In the genomic region with DNA sequence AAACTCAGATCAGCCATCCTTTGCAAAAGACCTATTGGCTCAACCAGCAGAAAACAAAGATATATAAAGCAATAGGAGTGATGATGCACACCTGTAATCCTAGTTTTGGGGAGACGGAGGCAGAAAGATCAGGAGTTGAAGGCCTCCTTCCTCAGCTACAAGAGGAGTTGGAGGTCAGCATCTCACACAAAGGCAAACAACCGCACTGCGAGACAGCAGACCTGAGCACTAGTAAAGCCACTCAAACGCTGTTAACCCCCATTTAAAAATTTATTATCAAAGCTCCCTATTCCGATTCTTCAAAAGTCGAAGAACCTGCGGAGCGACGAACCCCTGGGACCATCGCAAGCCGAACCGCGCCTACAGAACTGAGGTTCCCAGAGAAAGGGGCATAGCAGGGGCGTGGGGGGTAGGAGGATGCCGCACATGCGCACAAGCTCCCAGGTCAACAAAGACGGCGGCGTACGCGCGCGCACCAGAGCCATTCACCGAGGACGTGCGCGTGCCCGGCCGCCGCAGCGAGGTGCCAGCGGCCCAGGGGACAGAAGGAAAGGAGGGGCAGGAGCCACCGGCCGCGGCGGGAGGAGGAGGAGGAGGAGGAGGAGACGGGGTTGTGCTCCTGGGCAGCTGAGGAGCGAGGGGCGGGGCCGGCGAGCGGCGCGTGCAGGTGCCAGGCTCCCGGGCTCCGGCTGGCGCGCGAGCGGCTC, we compare ENCODE assay signal across 8 mouse cellular contexts. TPM values are rescaled to one million over a fixed set of nuclear protein-coding genes. Genes with fewer than 3 reads are reported as not detected.
DNase-seq lines count a peak whose midpoint lies in the region; ATAC-seq and TF ChIP-seq lines count a peak whose summit lies in the region.

No protein-coding gene starts in this region.

- H3K9me3 ChIP-seq in embryonic facial prominence, embryonic 15.5 days (replicated peaks) = no peaks in the 10 kb centered on the region
- H3K9me3 ChIP-seq in kidney, embryonic 14.5 days (ENCODE audit: control insufficient read depth, low read length) = no peaks in the 10 kb centered on the region
- no peaks in the 10 kb centered on the region for H3K9me3 ChIP-seq in limb, embryonic 15.5 days

- TF ChIP-seq CTCF in bone marrow, adult 2 months (IDR thresholded peaks at IDR 0.05; ENCODE audit: control insufficient read depth, insufficient read depth, low read length) = no peak

- peak overlapping the region; percentile 99 for H3K27ac ChIP-seq in bone marrow, adult 2 months (ENCODE audit: control insufficient read depth, insufficient read depth, low read depth, low read length, poor library complexity)
- H3K27ac ChIP-seq in embryonic facial prominence, embryonic 15.5 days (replicated peaks) = peak overlapping the region; percentile 95
- H3K27ac ChIP-seq in kidney, embryonic 14.5 days (ENCODE audit: low read depth, low read length) = peak overlapping the region; percentile 96
- H3K27ac ChIP-seq in limb, embryonic 15.5 days = peak overlapping the region; percentile 95

- WGBS in bone marrow, adult 2 months = under 1% methylated on average over 50 of the region's 50 CpGs
- WGBS in embryonic facial prominence, embryonic 15.5 days = 1% methylated on average over 37 of the region's 50 CpGs
- WGBS in kidney, embryonic 14.5 days = under 1% methylated on average over 32 of the region's 50 CpGs
- under 1% methylated on average over 38 of the region's 50 CpGs for WGBS in limb, embryonic 15.5 days

- DNase-seq in 416B (ENCODE audit: low read depth) = peak; percentile 88
- DNase-seq in heart, adult 9 months (ENCODE audit: low spot score in 2 of 2) = peak; percentile 92 to 95
- DNase-seq in monocyte, adult 2 months (ENCODE audit: low read depth in 1 of 2, low spot score in 2 of 2) = peak; percentile 59 to 73
- DNase-seq in spleen, postnatal 36 days (ENCODE audit: low spot score in 2 of 2) = peak; percentile 93 to 94

- peaks cover 5% of the 10 kb centered on the region for H3K4me1 ChIP-seq in bone marrow, adult 2 months (ENCODE audit: control insufficient read depth, insufficient read depth, low read length)
- H3K4me1 ChIP-seq in embryonic facial prominence, embryonic 15.5 days = peaks cover 23% of the 10 kb centered on the region
- H3K4me1 ChIP-seq in kidney, embryonic 14.5 days (ENCODE audit: control insufficient read depth, insufficient read depth, low read length) = peaks cover 12% of the 10 kb centered on the region
- H3K4me1 ChIP-seq in limb, embryonic 15.5 days = peaks cover 22% of the 10 kb centered on the region

- peak; percentile 33; the same call in 1 of the 2 replicates for TF ChIP-seq POLR2A in bone marrow, adult 2 months (IDR thresholded peaks at IDR 0.05; ENCODE audit: borderline replicate concordance, control insufficient read depth, low read depth, low read length)

- H3K4me2 ChIP-seq in embryonic facial prominence, embryonic 15.5 days (replicated peaks) = peak overlapping the region; percentile 63
- H3K4me2 ChIP-seq in kidney, embryonic 14.5 days (replicated peaks; ENCODE audit: low read depth, low read length) = peak overlapping the region; percentile 55
- peak overlapping the region; percentile 54 for H3K4me2 ChIP-seq in limb, embryonic 15.5 days

- peak; percentile 93 for ATAC-seq in embryonic facial prominence, embryonic 15.5 days (ENCODE audit: insufficient number of reproducible peaks, low FRiP score, low TSS enrichment, low read depth)
- ATAC-seq in kidney, embryonic 14.5 days (ENCODE audit: low FRiP score, low TSS enrichment) = peak; percentile 95
- peak; percentile 89 for ATAC-seq in limb, embryonic 15.5 days (ENCODE audit: insufficient number of reproducible peaks, low FRiP score, low TSS enrichment, low read depth)

- H3K4me3 ChIP-seq in bone marrow, adult 2 months (replicated peaks; ENCODE audit: control insufficient read depth, low read depth, low read length) = peak overlapping the region; percentile 87
- H3K4me3 ChIP-seq in embryonic facial prominence, embryonic 15.5 days (replicated peaks) = peak overlapping the region; percentile 92
- H3K4me3 ChIP-seq in kidney, embryonic 14.5 days (ENCODE audit: low read length) = peak overlapping the region; percentile 68
- H3K4me3 ChIP-seq in limb, embryonic 15.5 days = peak overlapping the region; percentile 78

- no peaks in the 10 kb centered on the region for H3K27me3 ChIP-seq in embryonic facial prominence, embryonic 15.5 days
- no peaks in the 10 kb centered on the region for H3K27me3 ChIP-seq in kidney, embryonic 14.5 days (ENCODE audit: control insufficient read depth, insufficient read depth, low read length)
- no peaks in the 10 kb centered on the region for H3K27me3 ChIP-seq in limb, embryonic 15.5 days

- H3K9ac ChIP-seq in embryonic facial prominence, embryonic 15.5 days = peak overlapping the region; percentile 87
- peak overlapping the region; percentile 78 for H3K9ac ChIP-seq in kidney, embryonic 14.5 days (ENCODE audit: low read depth, low read length)
- H3K9ac ChIP-seq in limb, embryonic 15.5 days = peak overlapping the region; percentile 94

- 0 out of 2 replicates have a peak, but pooled peaks cover 3% of the 10 kb centered on the region for H3K36me3 ChIP-seq in embryonic facial prominence, embryonic 15.5 days
- no peaks in the 10 kb centered on the region for H3K36me3 ChIP-seq in kidney, embryonic 14.5 days (ENCODE audit: control insufficient read depth, insufficient read depth, low read length)
- no peaks in the 10 kb centered on the region for H3K36me3 ChIP-seq in limb, embryonic 15.5 days

RNA-seq across cellular contexts. Expression of a gene that starts 0.4 kb away (rescaled TPM):
- 9.6 and 9.7 TPM in 2 replicates for polyA plus RNA-seq in bone marrow, adult 2 months (2011; ENCODE audit: insufficient read depth, insufficient read length, low replicate concordance, missing spikeins)
- polyA plus RNA-seq in embryonic facial prominence, embryonic 15.5 days (2015; fragmentation: Nextera tagmentation; extraction: Ambion mirVana) = 17.0 and 17.1 TPM in 2 replicates
- polyA plus RNA-seq in kidney, embryonic 14.5 days (2014; fragmentation: Nextera tagmentation; extraction: Ambion mirVana) = 17.9 and 22.8 TPM in 2 replicates
- 14.5 and 17.0 TPM in 2 replicates for polyA plus RNA-seq in limb, embryonic 15.5 days (2015; fragmentation: Nextera tagmentation; extraction: Ambion mirVana)

RNA-seq across cellular contexts. Expression of a gene that starts 14.6 kb away (rescaled TPM):
- 78.1 and 83.6 TPM in 2 replicates for polyA plus RNA-seq in bone marrow, adult 2 months (2011; ENCODE audit: insufficient read depth, insufficient read length, low replicate concordance, missing spikeins)
- polyA plus RNA-seq in embryonic facial prominence, embryonic 15.5 days (2015; fragmentation: Nextera tagmentation; extraction: Ambion mirVana) = 191 and 200 TPM in 2 replicates
- 264 and 339 TPM in 2 replicates for polyA plus RNA-seq in kidney, embryonic 14.5 days (2014; fragmentation: Nextera tagmentation; extraction: Ambion mirVana)
- polyA plus RNA-seq in limb, embryonic 15.5 days (2015; fragmentation: Nextera tagmentation; extraction: Ambion mirVana) = 178 and 186 TPM in 2 replicates

RNA-seq across cellular contexts. Expression of a gene that starts 43.1 kb away (rescaled TPM):
- 65.0 and 101 TPM in 2 replicates for polyA plus RNA-seq in bone marrow, adult 2 months (2011; ENCODE audit: insufficient read depth, insufficient read length, low replicate concordance, missing spikeins)
- polyA plus RNA-seq in embryonic facial prominence, embryonic 15.5 days (2015; fragmentation: Nextera tagmentation; extraction: Ambion mirVana) = 83.1 and 88.5 TPM in 2 replicates
- 94.1 and 94.7 TPM in 2 replicates for polyA plus RNA-seq in kidney, embryonic 14.5 days (2014; fragmentation: Nextera tagmentation; extraction: Ambion mirVana)
- 85.3 and 86.2 TPM in 2 replicates for polyA plus RNA-seq in limb, embryonic 15.5 days (2015; fragmentation: Nextera tagmentation; extraction: Ambion mirVana)

RNA-seq across cellular contexts. Expression of a gene that starts 57.0 kb away (rescaled TPM):
- 8.9 and 10.5 TPM in 2 replicates for polyA plus RNA-seq in bone marrow, adult 2 months (2011; ENCODE audit: insufficient read depth, insufficient read length, low replicate concordance, missing spikeins)
- polyA plus RNA-seq in embryonic facial prominence, embryonic 15.5 days (2015; fragmentation: Nextera tagmentation; extraction: Ambion mirVana) = 38.9 and 40.9 TPM in 2 replicates
- 46.2 and 47.4 TPM in 2 replicates for polyA plus RNA-seq in kidney, embryonic 14.5 days (2014; fragmentation: Nextera tagmentation; extraction: Ambion mirVana)
- 38.7 and 40.9 TPM in 2 replicates for polyA plus RNA-seq in limb, embryonic 15.5 days (2015; fragmentation: Nextera tagmentation; extraction: Ambion mirVana)

Comparison
In these comparisons a context has a peak if more than half of its experiments do, and no peak if none do; other contexts are left out.
1. Peak in every context shown above with its lines: DNase-seq, ATAC-seq, H3K4me3 ChIP-seq and H3K27ac ChIP-seq.